Mouse (Mus musculus) brain, embryonic 14.5 days (tissue): ENCODE measurements around the gene Gm14401.
"Not testable (repeated sequence)": the region's sequence is repeated elsewhere in the genome, so short reads cannot be mapped to it uniquely, and the experiment has no call there.

Source experiments
- CTCF ChIP-seq: fragments of 200-500 bp; IDR thresholded peaks from 2 replicates; pipeline ENCODE4 v1.5.1; 2012; ENCODE audit warnings: inconsistent platforms, mild to moderate bottlenecking, moderate library complexity, borderline replicate concordance; ENCODE audit not compliant: insufficient read depth, insufficient read length; ENCODE audit errors: extremely low read depth
- POLR2A ChIP-seq: fragments of 200-500 bp; IDR thresholded peaks from 2 replicates; pipeline ENCODE4 v1.6.1; 2012; ENCODE audit warnings: mild to moderate bottlenecking, inconsistent platforms, borderline replicate concordance; ENCODE audit not compliant: poor library complexity, insufficient read depth, insufficient read length, severe bottlenecking; ENCODE audit errors: extremely low read depth

- TF ChIP-seq CTCF, POLR2A: not testable (repeated sequence)
Measured at GRCm38 (mm10) chr2:177072807-177073206, 1.3 kb upstream of the Gm14401 start.
